13 mouse cellular contexts compared by ENCODE assay signal in the genomic region with DNA sequence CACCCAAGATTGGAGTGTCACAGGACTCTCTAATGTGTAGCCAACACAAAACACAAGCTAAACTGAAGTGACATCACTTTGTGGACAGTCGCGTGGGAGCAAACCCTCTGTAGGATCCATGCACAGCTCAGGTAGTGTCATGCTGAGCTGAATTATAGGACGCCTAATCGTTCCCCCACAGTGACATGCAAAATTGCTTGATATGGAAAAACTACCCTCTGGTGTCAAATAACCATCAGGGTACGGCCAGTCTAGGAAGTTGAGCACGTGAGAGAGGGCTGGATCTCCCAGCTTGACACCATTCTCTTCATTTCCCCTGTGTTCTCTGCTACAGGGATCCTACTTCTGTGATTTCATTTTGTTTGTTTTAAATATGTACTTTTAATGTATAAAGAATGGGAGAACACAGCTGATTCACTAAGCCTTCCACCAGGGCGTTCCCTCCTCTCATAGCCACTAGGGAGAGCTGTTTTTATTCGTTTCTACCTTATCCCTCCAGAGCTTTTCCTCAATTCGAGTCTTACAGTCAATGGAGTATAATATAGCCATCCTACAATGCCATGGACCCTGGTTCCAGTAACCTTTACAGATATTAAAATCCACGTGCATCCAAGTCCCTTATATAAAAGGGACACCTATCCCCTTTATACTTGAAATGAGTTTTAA. TPM values are rescaled to one million over a fixed set of nuclear protein-coding genes. Genes with fewer than 3 reads are reported as not detected.
DNase-seq lines count a peak whose midpoint lies in the region; ATAC-seq and TF ChIP-seq lines count a peak whose summit lies in the region.
"Had no signal": no experiment of that assay in that cellular context is flagged by ENCODE, and none has a peak within 500 bp of the region (broad histone marks: within the 10 kb centered on the region; RNA-seq: fewer than 3 reads in every experiment).

No protein-coding gene starts in this region.

- DNase-seq in heart, adult 2 months = no peak
- DNase-seq in heart, postnatal 4 days = no peak
- peak; percentile 47 for DNase-seq in lung, postnatal 0 days (ENCODE audit: low spot score)
- DNase-seq in lung, postnatal 36 days = no peak
- DNase-seq in R1 (ENCODE audit: low read depth, low spot score) = peak; percentile 52
- DNase-seq in splenic B cell, adult 2 months (ENCODE audit: low read depth, low spot score) = peak; percentile 5
- DNase-seq in T-cell, adult 2 months (ENCODE audit: low spot score) = no peak
- DNase-seq in right cerebral cortex, adult 2 months (ENCODE audit: low spot score in 2 of 2) = no peak
- DNase-seq: cerebellum, postnatal 14 days; lung, postnatal 14 days; thymus, adult 18-20 months had no signal

- H3K4me3 ChIP-seq in heart, adult 2 months = no peak overlapping the region
- H3K4me3 ChIP-seq in lung, postnatal 0 days (ENCODE audit: low read depth, low read length) = no peak overlapping the region
- H3K4me3 ChIP-seq: hindbrain, embryonic 12.5 days; limb, embryonic 13.5 days had no signal

- H3K27ac ChIP-seq in heart, adult 2 months = no peak overlapping the region
- no peak overlapping the region for H3K27ac ChIP-seq in lung, postnatal 0 days (ENCODE audit: low read length)
- H3K27ac ChIP-seq: hindbrain, embryonic 12.5 days; limb, embryonic 13.5 days had no signal

- 0 out of 2 replicates have a peak, but pooled peaks have one; percentile 32 for ATAC-seq in lung, postnatal 0 days

- H3K36me3 ChIP-seq in heart, adult 2 months (ENCODE audit: control insufficient read depth, insufficient read depth, low read length) = no peaks in the 10 kb centered on the region
- H3K36me3 ChIP-seq in lung, postnatal 0 days (ENCODE audit: insufficient read depth, low read length) = no peaks in the 10 kb centered on the region
- no peaks in the 10 kb centered on the region for H3K36me3 ChIP-seq in splenic B cell, adult 2 months (ENCODE audit: control insufficient read depth, insufficient read depth, low read length, poor library complexity, severe bottlenecking)
- H3K36me3 ChIP-seq: hindbrain, embryonic 12.5 days; limb, embryonic 13.5 days had no signal

- no peaks in the 10 kb centered on the region for H3K4me1 ChIP-seq in heart, adult 2 months (ENCODE audit: control insufficient read depth, insufficient read depth, low read length)
- no peaks in the 10 kb centered on the region for H3K4me1 ChIP-seq in lung, postnatal 0 days (ENCODE audit: insufficient read depth, low read depth, low read length)
- H3K4me1 ChIP-seq: hindbrain, embryonic 12.5 days; limb, embryonic 13.5 days had no signal

- 52% methylated on average over 10 of the region's 10 CpGs for WGBS in heart, adult 2 months
- 33% methylated on average over 10 of the region's 10 CpGs for WGBS in lung, postnatal 0 days

- no peaks in the 10 kb centered on the region for H3K9me3 ChIP-seq in lung, postnatal 0 days (ENCODE audit: low read length)
- H3K9me3 ChIP-seq: hindbrain, embryonic 12.5 days; limb, embryonic 13.5 days had no signal

- TF ChIP-seq CTCF in heart, adult 2 months (IDR thresholded peaks at IDR 0.05) = peak; percentile 55
- peak; percentile 60 for TF ChIP-seq CTCF in lung, postnatal 0 days (IDR thresholded peaks at IDR 0.05)

- intact Hi-C loops in heart, adult 2 months (cut with DNase I) = no loop called here

- H3K79me2 ChIP-seq in heart, adult 2 months (replicated peaks; ENCODE audit: control insufficient read depth, insufficient read depth, low read length) = no peaks in the 10 kb centered on the region

- H3K27me3 ChIP-seq in heart, adult 2 months (ENCODE audit: control insufficient read depth, insufficient read depth, low read length) = no peaks in the 10 kb centered on the region
- no peaks in the 10 kb centered on the region for H3K27me3 ChIP-seq in lung, postnatal 0 days (replicated peaks; ENCODE audit: insufficient read depth, low read length)
- H3K27me3 ChIP-seq in splenic B cell, adult 2 months (ENCODE audit: control insufficient read depth, insufficient read depth, low read length, poor library complexity, severe bottlenecking) = no peaks in the 10 kb centered on the region
- H3K27me3 ChIP-seq: hindbrain, embryonic 12.5 days; limb, embryonic 13.5 days had no signal

- H3K4me2 ChIP-seq in lung, postnatal 0 days (replicated peaks; ENCODE audit: low read depth, low read length) = no peak overlapping the region
- H3K4me2 ChIP-seq: hindbrain, embryonic 12.5 days; limb, embryonic 13.5 days had no signal

- TF ChIP-seq EP300 in heart, adult 2 months (IDR thresholded peaks at IDR 0.05; ENCODE audit: insufficient read depth, low read depth, low read length) = no peak
- no peak for TF ChIP-seq EP300 in lung, postnatal 0 days (IDR thresholded peaks at IDR 0.05)

- no peak for TF ChIP-seq POLR2A in heart, adult 2 months (IDR thresholded peaks at IDR 0.05; ENCODE audit: insufficient read depth, low read depth, low read length)

- H3K9ac ChIP-seq in heart, adult 2 months (ENCODE audit: low read depth, low read length) = no peak overlapping the region
- H3K9ac ChIP-seq in lung, postnatal 0 days (replicated peaks; ENCODE audit: low read depth) = no peak overlapping the region
- H3K9ac ChIP-seq: hindbrain, embryonic 12.5 days; limb, embryonic 13.5 days had no signal

RNA-seq across cellular contexts. Expression of gene Creb3l2, which starts 16.2 kb away (rescaled TPM):
- total RNA-seq in heart, adult 2 months (2021) = 10 to 100 TPM; 20.5 to 26.5 TPM
- 16.7 and 19.2 TPM in 2 replicates for polyA plus RNA-seq in heart, adult 2 months (2012; rRNA removed)
- 10 to 100 TPM; 61.7 to 66.7 TPM for total RNA-seq in heart, postnatal 4 days (2021)
- polyA plus RNA-seq in lung, postnatal 0 days (2015; fragmentation: Nextera tagmentation; extraction: Ambion mirVana) = 23.6 and 23.8 TPM in 2 replicates

Comparison
In these comparisons a context has a peak if more than half of its experiments do, and no peak if none do; other contexts are left out.
1. DNase-seq: peak in lung, postnatal 0 days (single experiment), R1 (single experiment) and splenic B cell, adult 2 months (single experiment); none in heart, adult 2 months (0 of 2), heart, postnatal 4 days (single experiment), lung, postnatal 36 days (single experiment), T-cell, adult 2 months (single experiment) and right cerebral cortex, adult 2 months (0 of 2).